Mouse (Mus musculus): Measurements from ENCODE around the gene Syt1.

GRCm38 (mm10) chr10:108875730-108876129 is 135.1 kb downstream of the Syt1 start:
- no peak for TF ChIP-seq CTCF (IDR thresholded peaks at IDR 0.05; ENCODE audit: low read depth)
- TF ChIP-seq EP300 (IDR thresholded peaks at IDR 0.05; ENCODE audit: low read depth), result no peak
